Mouse (Mus musculus) c-Kit-positive CD71-positive TER-119-positive erythroid progenitor cells, embryonic 14.5 days (primary cell): ENCODE measurements around the gene Dscam.

Experiments
- DNase-seq: peaks from one replicate; pipeline ENCODE4 v3.0.0-alpha.2; 2013; ENCODE audit warnings: low spot score

Dscam gene

GRCm38 (mm10) chr16:96558341-96558740 is 612.2 kb downstream of the Dscam start:
- no peak for DNase-seq

- DNase-seq = no peak
Observed at GRCm38 (mm10) chr16:96556621-96557020, 613.9 kb downstream of the Dscam start.

- no peak for DNase-seq
Observed at GRCm38 (mm10) chr16:96555412-96555811, 615.1 kb downstream of the Dscam start.

- DNase-seq = no peak
Observed at GRCm38 (mm10) chr16:96552680-96553079, 617.9 kb downstream of the Dscam start.

GRCm38 (mm10) chr16:96541056-96541455 is 629.5 kb downstream of the Dscam start:
- no peak for DNase-seq
